Comparison of ENCODE assay signal across 41 mouse cellular contexts in genomic region chrX:135361943-135362342, GRCm38 (mm10). TPM values are rescaled to one million over a fixed set of nuclear protein-coding genes. Genes with fewer than 3 reads are reported as not detected.
"Had no signal": no experiment of that assay in that cellular context is flagged by ENCODE, and none has a peak within 500 bp of the region (broad histone marks: within the 10 kb centered on the region; RNA-seq: fewer than 3 reads in every experiment).

No protein-coding gene starts in this region.

RNA-seq across cellular contexts. Expression of gene Gm5128, which starts 11.1 kb away (rescaled TPM):
- total RNA-seq: heart, postnatal 10 days; heart, postnatal 14 days; heart, postnatal 25 days; heart, postnatal 36 days; heart, postnatal 4 days; hematopoietic stem cell, adult 5-6 weeks; hindbrain, postnatal 0 days; layer of hippocampus, adult 18-20 months; layer of hippocampus, adult 2 months; layer of hippocampus, adult 8-10 months; layer of hippocampus, postnatal 10 days; layer of hippocampus, postnatal 14 days; layer of hippocampus, postnatal 25 days; layer of hippocampus, postnatal 36 days; left cerebral cortex, adult 18-20 months had no signal
- polyA plus RNA-seq: heart, embryonic 10.5 days; heart, embryonic 11.5 days; heart, embryonic 12.5 days; heart, embryonic 13.5 days; heart, embryonic 15.5 days; heart, embryonic 16.5 days; heart, postnatal 0 days; hindbrain, embryonic 10.5 days; hindbrain, embryonic 11.5 days; hindbrain, embryonic 12.5 days; hindbrain, embryonic 13.5 days; hindbrain, embryonic 14.5 days; hindbrain, embryonic 15.5 days; hindbrain, embryonic 16.5 days; hindbrain, postnatal 0 days; inflammation-experienced regulatory T-cells, adult 6 months; intestine, embryonic 14.5 days; intestine, embryonic 15.5 days; intestine, embryonic 16.5 days; intestine, postnatal 0 days; kidney, adult 2 months; kidney, embryonic 14.5 days; kidney, embryonic 15.5 days; kidney, embryonic 16.5 days; kidney, postnatal 0 days; large intestine, adult 2 months had no signal

RNA-seq across cellular contexts. Expression of gene Pramel3, which starts 59.8 kb away (rescaled TPM):
- total RNA-seq: heart, postnatal 10 days; heart, postnatal 14 days; heart, postnatal 25 days; heart, postnatal 36 days; heart, postnatal 4 days; hematopoietic stem cell, adult 5-6 weeks; hindbrain, postnatal 0 days; layer of hippocampus, adult 18-20 months; layer of hippocampus, adult 2 months; layer of hippocampus, adult 8-10 months; layer of hippocampus, postnatal 10 days; layer of hippocampus, postnatal 14 days; layer of hippocampus, postnatal 36 days; left cerebral cortex, adult 18-20 months had no signal
- polyA plus RNA-seq: heart, embryonic 10.5 days; heart, embryonic 11.5 days; heart, embryonic 12.5 days; heart, embryonic 13.5 days; heart, embryonic 14.5 days; heart, embryonic 15.5 days; heart, postnatal 0 days; hindbrain, embryonic 10.5 days; hindbrain, embryonic 11.5 days; hindbrain, embryonic 12.5 days; hindbrain, embryonic 13.5 days; hindbrain, embryonic 14.5 days; hindbrain, embryonic 15.5 days; hindbrain, embryonic 16.5 days; hindbrain, postnatal 0 days; inflammation-experienced regulatory T-cells, adult 6 months; intestine, embryonic 14.5 days; intestine, embryonic 15.5 days; intestine, embryonic 16.5 days; intestine, postnatal 0 days; kidney, adult 2 months; kidney, embryonic 14.5 days; kidney, embryonic 15.5 days; kidney, embryonic 16.5 days; kidney, postnatal 0 days; large intestine, adult 2 months had no signal
